Mouse (Mus musculus) kidney, adult 2 months (tissue): ENCODE results near the gene Gm7358.
"Not testable (repeated sequence)": the region's sequence is repeated elsewhere in the genome, so short reads cannot be mapped to it uniquely, and the experiment has no call there.

Source experiments
- CTCF ChIP-seq: fragments of 200-500 bp; conservative IDR thresholded peaks from 2 replicates; pipeline ENCODE4 v1.5.1; 2011; ENCODE audit warnings: low read depth, mild to moderate bottlenecking, control low read depth, low read length, moderate library complexity, mixed read lengths; ENCODE audit not compliant: insufficient read depth, insufficient read length
- POLR2A ChIP-seq: fragments of 200-500 bp; IDR thresholded peaks from one replicate; pipeline ENCODE4 v1.6.1; 2011; ENCODE audit warnings: low read depth, low read length, control low read depth

- TF ChIP-seq CTCF, POLR2A: not testable (repeated sequence)
Measured at GRCm38 (mm10) chr17:14041880-14042279, 17.5 kb downstream of the Gm7358 start.
